In genomic region chr8:69888244-69888866, GRCm38 (mm10) we compare ENCODE assay signal across 8 mouse cellular contexts. TPM values are rescaled to one million over a fixed set of nuclear protein-coding genes. Genes with fewer than 3 reads are reported as not detected.
DNase-seq lines count a peak whose midpoint lies in the region; ATAC-seq and TF ChIP-seq lines count a peak whose summit lies in the region.

No protein-coding gene starts in this region.

- 0 out of 2 replicates have a peak overlapping the region, but pooled peaks have one; percentile 2 for H3K4me2 ChIP-seq in liver, embryonic 16.5 days (ENCODE audit: low read depth, low read length)

- TF ChIP-seq CTCF in testis, adult 2 months (IDR thresholded peaks at IDR 0.05; ENCODE audit: control insufficient read depth, insufficient read depth, insufficient replicate concordance, low read depth, low read length): no peak
- no peak for TF ChIP-seq CTCF in small intestine, adult 2 months (IDR thresholded peaks at IDR 0.05; ENCODE audit: extremely low read depth, insufficient read length, insufficient replicate concordance, low read depth, low read length)

- 6% methylated on average over 24 of the region's 24 CpGs for WGBS in liver, embryonic 16.5 days (ENCODE audit: insufficient replicate concordance)
- 7% methylated on average over 24 of the region's 24 CpGs for WGBS in small intestine, adult 2 months

- no peak for ATAC-seq in liver, embryonic 16.5 days (ENCODE audit: low read depth)

- intact Hi-C loops in heart, postnatal 10 days (cut with DNase I): no loop called here

- H3K27ac ChIP-seq in testis, adult 2 months (ENCODE audit: control insufficient read depth, insufficient read depth, low read depth, low read length): no peak overlapping the region
- no peak overlapping the region for H3K27ac ChIP-seq in liver, embryonic 16.5 days (ENCODE audit: low read length)
- no peak overlapping the region for H3K27ac ChIP-seq in small intestine, adult 2 months (ENCODE audit: insufficient read depth, low read depth, low read length)

- no peaks in the 10 kb centered on the region; the same call in 1 of the 2 replicates for H3K27me3 ChIP-seq in testis, adult 2 months (ENCODE audit: control insufficient read depth, insufficient read depth, low read length)
- peaks cover 72% of the 10 kb centered on the region for H3K27me3 ChIP-seq in liver, embryonic 16.5 days (ENCODE audit: control insufficient read depth, insufficient read depth, low read depth, low read length)
- H3K27me3 ChIP-seq in small intestine, adult 2 months (ENCODE audit: control insufficient read depth, insufficient read depth, low read length): peaks cover 56% of the 10 kb centered on the region

- H3K4me3 ChIP-seq in testis, adult 2 months (ENCODE audit: control insufficient read depth, low read depth, low read length): peak overlapping the region; percentile 41
- H3K4me3 ChIP-seq in liver, embryonic 16.5 days (ENCODE audit: low read depth, low read length): 0 out of 2 replicates have a peak overlapping the region, but pooled peaks have one; percentile 3
- H3K4me3 ChIP-seq in small intestine, adult 2 months (ENCODE audit: low read depth, low read length): peak overlapping the region; percentile 38

- no peak for TF ChIP-seq POLR2A in testis, adult 2 months (IDR thresholded peaks at IDR 0.05; ENCODE audit: control insufficient read depth, low read depth, low read length)
- no peak for TF ChIP-seq POLR2A in small intestine, adult 2 months (IDR thresholded peaks at IDR 0.05; ENCODE audit: low read depth, low read length)

- no peak overlapping the region for H3K9ac ChIP-seq in liver, embryonic 16.5 days (ENCODE audit: low read depth, low read length)

- no peak for DNase-seq in testis, postnatal 14 days (ENCODE audit: low spot score)
- peak; percentile 32 to 38 for DNase-seq in heart, postnatal 10 days
- DNase-seq in yolk sac, embryonic 10.5 days (ENCODE audit: low spot score): no peak
- DNase-seq in left cerebral cortex, adult 11 months (ENCODE audit: low spot score): no peak
- no peak for DNase-seq in MN1 (ENCODE audit: low spot score)

- H3K9me3 ChIP-seq in liver, embryonic 16.5 days (replicated peaks; ENCODE audit: control insufficient read depth, low read length): no peaks in the 10 kb centered on the region

- no peaks in the 10 kb centered on the region for H3K36me3 ChIP-seq in testis, adult 2 months (ENCODE audit: control insufficient read depth, insufficient read depth, low read length)
- H3K36me3 ChIP-seq in liver, embryonic 16.5 days (ENCODE audit: control insufficient read depth, insufficient read depth): no peaks in the 10 kb centered on the region; the same call in 1 of the 2 replicates
- peaks cover 7% of the 10 kb centered on the region for H3K36me3 ChIP-seq in small intestine, adult 2 months (ENCODE audit: control insufficient read depth, insufficient read depth, low read length)

- H3K4me1 ChIP-seq in testis, adult 2 months (ENCODE audit: control insufficient read depth, insufficient read depth, low read length): peaks cover 34% of the 10 kb centered on the region
- peaks cover 11% of the 10 kb centered on the region for H3K4me1 ChIP-seq in liver, embryonic 16.5 days (ENCODE audit: control insufficient read depth, low read depth, low read length)
- H3K4me1 ChIP-seq in small intestine, adult 2 months (ENCODE audit: control insufficient read depth, insufficient read depth, insufficient read length, low read length): peaks cover 12% of the 10 kb centered on the region; the same call in 1 of the 2 replicates

RNA-seq across cellular contexts. Expression of gene Cilp2, which starts 0.9 kb away (rescaled TPM):
- 0.36 and 0.51 TPM in 2 replicates for polyA plus RNA-seq in testis, adult 2 months (2012; rRNA removed)
- total RNA-seq in heart, postnatal 10 days (2021): 1 to 10 TPM; 1.2 to 1.3 TPM
- not detected in 2 replicates for polyA plus RNA-seq in liver, embryonic 16.5 days (2015; fragmentation: Nextera tagmentation; extraction: Ambion mirVana)
- polyA plus RNA-seq in small intestine, adult 2 months (2012; rRNA removed): 0.03 and 0.20 TPM in 2 replicates

RNA-seq across cellular contexts. Expression of gene Tssk6, which starts 13.6 kb away (rescaled TPM):
- 844 and 936 TPM in 2 replicates for polyA plus RNA-seq in testis, adult 2 months (2012; rRNA removed)
- under 1 TPM; 0.25 to 0.31 TPM for total RNA-seq in heart, postnatal 10 days (2021)
- 1.1 and 1.6 TPM in 2 replicates for polyA plus RNA-seq in liver, embryonic 16.5 days (2015; fragmentation: Nextera tagmentation; extraction: Ambion mirVana)
- polyA plus RNA-seq in small intestine, adult 2 months (2012; rRNA removed): 0.98 and 1.9 TPM in 2 replicates

RNA-seq across cellular contexts. Expression of gene Ndufa13, which starts 14.0 kb away (rescaled TPM):
- polyA plus RNA-seq in testis, adult 2 months (2012; rRNA removed): 122 and 131 TPM in 2 replicates
- 100 to 1,000 TPM; 376 to 397 TPM for total RNA-seq in heart, postnatal 10 days (2021)
- polyA plus RNA-seq in liver, embryonic 16.5 days (2015; fragmentation: Nextera tagmentation; extraction: Ambion mirVana): 103 and 104 TPM in 2 replicates
- 88.6 and 149 TPM in 2 replicates for polyA plus RNA-seq in small intestine, adult 2 months (2012; rRNA removed)

RNA-seq across cellular contexts. Expression of gene Yjefn3, which starts 14.2 kb away (rescaled TPM):
- polyA plus RNA-seq in testis, adult 2 months (2012; rRNA removed): 0.95 TPM in 2 replicates
- 10 to 100 TPM in 1 of 2 experiments, 1 to 10 TPM in 1; 9.1 to 10.1 TPM for total RNA-seq in heart, postnatal 10 days (2021)
- 0.63 and 0.77 TPM in 2 replicates for polyA plus RNA-seq in liver, embryonic 16.5 days (2015; fragmentation: Nextera tagmentation; extraction: Ambion mirVana)
- polyA plus RNA-seq in small intestine, adult 2 months (2012; rRNA removed): 4.6 and 4.8 TPM in 2 replicates

RNA-seq across cellular contexts. Expression of gene Pbx4, which starts 56.1 kb away (rescaled TPM):
- polyA plus RNA-seq in testis, adult 2 months (2012; rRNA removed): 187 and 222 TPM in 2 replicates
- total RNA-seq in heart, postnatal 10 days (2021): 1 to 10 TPM in 1 of 2 experiments, under 1 TPM in 1; 0.65 to 1.2 TPM
- 1.8 and 2.0 TPM in 2 replicates for polyA plus RNA-seq in liver, embryonic 16.5 days (2015; fragmentation: Nextera tagmentation; extraction: Ambion mirVana)
- 2.1 and 9.1 TPM in 2 replicates for polyA plus RNA-seq in small intestine, adult 2 months (2012; rRNA removed)

Comparison
In these comparisons a context has a peak if more than half of its experiments do, and no peak if none do; other contexts are left out.
1. DNase-seq: peak in heart, postnatal 10 days (2 of 2); none in testis, postnatal 14 days (single experiment), yolk sac, embryonic 10.5 days (single experiment), left cerebral cortex, adult 11 months (single experiment) and MN1 (single experiment).
2. RNA of gene Tssk6, which starts 13.6 kb away (polyA plus RNA-seq): 844 to 936 TPM in testis, adult 2 months; 0.98 to 1.9 TPM in small intestine, adult 2 months and 1.1 to 1.6 TPM in liver, embryonic 16.5 days; every median in the first group is over 100 times any median in the second.
3. Peak in every context shown above with its lines, with median percentiles within 50 percentile points of each other: H3K4me3 ChIP-seq.